Mouse (Mus musculus) stomach, adult 2 months (tissue): ENCODE data around the gene Yy2. TPM values are rescaled to one million over a fixed set of nuclear protein-coding genes. Genes with fewer than 3 reads are reported as not detected.

Source experiments
- polyA plus RNA-seq: library from polyadenylated mRNA; depleted of rRNA; stranded (reverse); fragments of >200 nt; gene quantifications from 2 replicates; pipeline ENCODE4 v1.2.3, GENCODE M21; 2012; rRNA removed

The Yy2 gene
- polyA plus RNA-seq = 0.03 TPM in 1 of 2 replicates, not detected in the other

DNA sequence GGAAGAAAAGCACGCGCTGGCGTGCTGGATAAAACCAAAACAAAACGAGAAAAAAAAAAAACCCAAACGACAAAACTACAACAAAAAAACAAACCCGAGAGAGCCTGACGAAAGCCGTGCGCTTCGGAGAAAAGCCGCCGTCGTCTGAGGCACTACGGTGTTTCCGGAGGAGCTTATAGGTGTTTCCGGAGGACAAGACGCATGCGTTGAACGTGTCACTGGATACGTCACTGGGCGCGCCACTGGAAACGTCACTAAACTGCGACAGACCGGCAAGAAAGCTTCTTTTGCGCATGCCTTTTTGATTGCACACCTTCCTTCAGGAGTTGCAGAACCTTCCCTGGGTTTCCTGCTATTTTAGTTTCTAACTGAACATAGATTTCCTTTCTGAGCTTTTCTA is at the start of gene Yy2:
Gene Yy2 (minus strand): TSS at position 146 of the 400 bp plus-strand sequence.

DNA sequence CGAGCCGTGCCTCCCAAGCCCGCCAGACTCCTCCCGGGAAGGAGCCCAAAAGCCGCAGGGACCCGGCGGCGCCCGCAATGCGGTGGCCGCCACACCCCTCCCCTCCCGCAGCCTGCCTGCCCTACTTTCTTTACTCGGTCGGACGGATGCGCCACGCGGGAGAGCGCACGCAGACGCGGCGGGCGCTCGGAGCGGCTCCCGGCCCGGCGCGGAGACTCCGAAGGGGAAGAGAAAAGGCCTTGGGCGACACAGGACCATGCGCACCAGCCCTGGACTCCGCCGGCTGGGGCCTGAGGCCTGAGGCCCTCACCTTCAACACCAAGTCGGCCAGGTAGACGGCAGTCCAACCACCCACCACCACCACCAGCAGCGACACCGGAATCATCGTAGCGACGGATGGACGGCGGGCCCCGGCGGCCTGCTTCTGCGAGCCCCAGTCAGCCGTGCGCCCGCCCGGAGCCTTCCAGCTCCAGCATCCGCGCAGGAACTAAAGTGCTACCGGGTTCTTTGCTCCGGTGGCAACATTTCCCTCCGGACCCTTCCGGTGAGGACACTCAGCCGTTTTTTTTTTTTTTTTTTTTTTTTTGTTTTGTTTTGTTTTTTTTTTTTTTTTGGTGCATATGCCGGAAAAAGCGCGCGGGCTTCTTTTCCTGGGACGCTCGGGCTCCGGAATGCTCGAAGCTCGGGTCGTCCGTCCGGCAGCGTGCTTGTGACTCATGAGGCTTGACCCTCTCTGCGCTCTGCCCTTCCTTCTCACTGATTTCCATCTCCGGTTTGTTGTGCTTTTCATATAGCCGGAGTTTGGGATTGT is 29.6 kb upstream of the Yy2 start, which contains the start of gene Mbtps2:
Gene Mbtps2 (minus strand): TSS at position 530 of the 811 bp plus-strand sequence.

Other genes starting within 250 kb of the Yy2 start
- gene Phex, start 153.7 kb downstream of the Yy2 start, polyA plus RNA-seq = not detected in 2 replicates
- gene Sms, start 76.7 kb downstream of the Yy2 start, polyA plus RNA-seq = 4.9 and 6.4 TPM in 2 replicates
- 0.57 and 2.3 TPM in 2 replicates for gene Mbtps2, start 29.7 kb upstream of the Yy2 start, polyA plus RNA-seq
- gene Smpx, start 129.9 kb upstream of the Yy2 start, polyA plus RNA-seq = 1.0 and 2.8 TPM in 2 replicates
- 0.03 TPM in 1 of 2 replicates, not detected in the other for gene Klhl34, start 249.4 kb upstream of the Yy2 start, polyA plus RNA-seq